Mouse (Mus musculus): ENCODE measurements around the gene Med15. TPM values are rescaled to one million over a fixed set of nuclear protein-coding genes. Genes with fewer than 3 reads are reported as not detected.

Gene Med15
- polyA plus RNA-seq, 1 experiment from 2014 or later = 97.8 TPM

Other genes with a start within 250 kb of the Med15 start
- not detected in 3 replicates for gene Aifm3, start 243.3 kb downstream of the Med15 start, polyA plus RNA-seq (2018)
- 23.8 to 33.8 TPM (median 28.9 TPM) in 3 replicates for gene Lztr1, start 224.2 kb downstream of the Med15 start, polyA plus RNA-seq (2018)
- 23.9 to 29.0 TPM (median 28.7 TPM) in 3 replicates for gene Thap7, start 201.8 kb downstream of the Med15 start, polyA plus RNA-seq (2018)
- gene Lrrc74b, start 171.6 kb downstream of the Med15 start, polyA plus RNA-seq (2018) = not detected in 3 replicates
- gene P2rx6, start 171.0 kb downstream of the Med15 start, polyA plus RNA-seq (2018) = 0.20 to 0.42 TPM (median 0.41 TPM) in 3 replicates
- 0.69 to 3.7 TPM (median 1.4 TPM) in 3 replicates for gene Slc7a4, start 149.7 kb downstream of the Med15 start, polyA plus RNA-seq (2018)
- 14.6 to 28.0 TPM (median 20.8 TPM) in 3 replicates for gene Smpd4, start 113.5 kb downstream of the Med15 start, polyA plus RNA-seq (2018)
- 0.29 to 0.44 TPM in 2 of 3 replicates, not detected in the other for gene Ccdc74a, start 86.4 kb downstream of the Med15 start, polyA plus RNA-seq (2018)
- gene Klhl22, start 26.7 kb upstream of the Med15 start, polyA plus RNA-seq (2018) = 7.1 to 11.2 TPM (median 8.7 TPM) in 3 replicates
- gene Scarf2, start 64.4 kb upstream of the Med15 start, polyA plus RNA-seq (2018) = 0.22 to 0.68 TPM (median 0.50 TPM) in 3 replicates
- gene B830017H08Rik, start 100.2 kb upstream of the Med15 start, polyA plus RNA-seq (2018) = not detected in 3 replicates
- 0.40 to 0.70 TPM (median 0.54 TPM) in 3 replicates for gene Car15, start 105.5 kb upstream of the Med15 start, polyA plus RNA-seq (2018)
- 0.07 TPM in 1 of 3 replicates, not detected in the others for gene Gm20518, start 158.8 kb upstream of the Med15 start, polyA plus RNA-seq (2018)
- not detected in 3 replicates for gene Tssk1, start 161.3 kb upstream of the Med15 start, polyA plus RNA-seq (2018)
- 13.7 to 28.0 TPM (median 27.2 TPM) in 3 replicates for gene Dgcr2, start 165.7 kb upstream of the Med15 start, polyA plus RNA-seq (2018)
- not detected in 3 replicates for gene Tssk2, start 165.7 kb upstream of the Med15 start, polyA plus RNA-seq (2018)
- gene Ess2, start 178.5 kb upstream of the Med15 start, polyA plus RNA-seq (2018) = 10.8 to 12.0 TPM (median 11.9 TPM) in 3 replicates
- not detected in 3 replicates for gene Gsc2, start 182.2 kb upstream of the Med15 start, polyA plus RNA-seq (2018)
- 61.5 to 82.8 TPM (median 66.1 TPM) in 3 replicates for gene Slc25a1, start 195.3 kb upstream of the Med15 start, polyA plus RNA-seq (2018)
- gene Vpreb2, start 247.5 kb upstream of the Med15 start, polyA plus RNA-seq (2018) = not detected in 3 replicates

All from macrophage (primary cell).